Mouse (Mus musculus) heart, postnatal 14 days (tissue): ENCODE results near the gene Smarcb1. TPM values are rescaled to one million over a fixed set of nuclear protein-coding genes. Genes with fewer than 3 reads are reported as not detected.

Experiments used
- DNase-seq, 2 experiments: peaks; one replicate each; pipeline ENCODE4 v3.0.0; 2021 to 2022
- intact Hi-C: fragments of 180-260 bp; cut with DNase I; formaldehyde crosslinking; loops from one replicate; pipeline ENCODE4 v1.15.1; 2025
- total RNA-seq, 2 experiments: library from RNA; stranded (reverse); gene quantifications; 2 replicates each; pipeline ENCODE4 v1.2.3; 2021

Smarcb1 gene
- total RNA-seq, 2 experiments from 2014 or later: 26.1 to 29.1 TPM

- DNase-seq: peak; percentile 61 to 70
- intact Hi-C loops: no loop called here
Observed at GRCm38 (mm10) chr10:75935680-75936541, 14.5 kb upstream of the Smarcb1 start, which contains the start of gene Mmp11. Gene Mmp11, minus strand, starts transcription at chr10:75936496.

- DNase-seq: no peak
- intact Hi-C loops: no loop called here
Observed at GRCm38 (mm10) chr10:75934991-75935390, 13.6 kb upstream of the Smarcb1 start.

GRCm38 (mm10) chr10:75932891-75933290 lies 11.5 kb upstream of the Smarcb1 start, which contains the start of gene Chchd10:
Gene Chchd10, plus strand, starts transcription at chr10:75933130.
- no peak for DNase-seq
- intact Hi-C loops: no loop called here

- intact Hi-C loops: no loop called here
- peak; percentile 74 to 79 for DNase-seq
Observed at GRCm38 (mm10) chr10:75932081-75932678, 10.8 kb upstream of the Smarcb1 start.

GRCm38 (mm10) chr10:75931311-75931710 lies 9.9 kb upstream of the Smarcb1 start:
- intact Hi-C loops: no loop called here
- no peak for DNase-seq

GRCm38 (mm10) chr10:75930304-75930703 lies 8.9 kb upstream of the Smarcb1 start:
- intact Hi-C loops: no loop called here

GRCm38 (mm10) chr10:75926396-75926795 lies 5.0 kb upstream of the Smarcb1 start:
- intact Hi-C loops: no loop called here
- no peak for DNase-seq

More at GRCm38 (mm10) chr10:75930304-75930703, 8.9 kb upstream of the Smarcb1 start:
- DNase-seq: no peak

- no peak for DNase-seq
Observed at GRCm38 (mm10) chr10:75924324-75924723, 2.9 kb upstream of the Smarcb1 start.

GRCm38 (mm10) chr10:75921726-75922560 lies 526 bp upstream of the Smarcb1 start:
- peak in 1 of 2 experiments; percentile 35 for DNase-seq
- intact Hi-C loops: loop anchor here (2.0 kb wide), 1 partner anchor 29 kb away; no protein-coding TSS in a partner anchor

More at GRCm38 (mm10) chr10:75924324-75924723, 2.9 kb upstream of the Smarcb1 start:
- intact Hi-C loops: no loop called here

- intact Hi-C loops: no loop called here
- DNase-seq: no peak
Observed at GRCm38 (mm10) chr10:75919026-75919425, 2.4 kb downstream of the Smarcb1 start.

- DNase-seq: no peak
- intact Hi-C loops: no loop called here
Observed at GRCm38 (mm10) chr10:75916840-75917239, 4.6 kb downstream of the Smarcb1 start.

GRCm38 (mm10) chr10:75915557-75915956 lies 5.9 kb downstream of the Smarcb1 start:
- DNase-seq: no peak
- intact Hi-C loops: no loop called here

GRCm38 (mm10) chr10:75913013-75913589 lies 8.3 kb downstream of the Smarcb1 start:
- intact Hi-C loops: no loop called here
- DNase-seq: no peak

- intact Hi-C loops: no loop called here
- DNase-seq: no peak
Observed at GRCm38 (mm10) chr10:75910698-75911097, 10.7 kb downstream of the Smarcb1 start.

GRCm38 (mm10) chr10:75906882-75907281 lies 14.5 kb downstream of the Smarcb1 start:
- DNase-seq: no peak
- intact Hi-C loops: no loop called here

GRCm38 (mm10) chr10:75904391-75904790 lies 17.0 kb downstream of the Smarcb1 start:
- intact Hi-C loops: no loop called here
- DNase-seq: peak in 1 of 2 experiments; percentile 30

GRCm38 (mm10) chr10:75898846-75899245 lies 22.6 kb downstream of the Smarcb1 start:
- peak; percentile 60 to 66 for DNase-seq
- intact Hi-C loops: no loop called here

- intact Hi-C loops: no loop called here
- DNase-seq: no peak
Observed at GRCm38 (mm10) chr10:75898039-75898564, 23.3 kb downstream of the Smarcb1 start.

GRCm38 (mm10) chr10:75897373-75897772 lies 24.0 kb downstream of the Smarcb1 start:
- peak; percentile 74 to 79 for DNase-seq
- intact Hi-C loops: loop anchor here (1.0 kb wide), 1 partner anchor 54 kb away; no protein-coding TSS in a partner anchor

GRCm38 (mm10) chr10:75896208-75896607 lies 25.2 kb downstream of the Smarcb1 start:
- no peak for DNase-seq
- intact Hi-C loops: no loop called here
